Mouse (Mus musculus): ENCODE results near the gene Rbm15b. TPM values are rescaled to one million over a fixed set of nuclear protein-coding genes. Genes with fewer than 3 reads are reported as not detected.

The Rbm15b gene
- polyA plus RNA-seq, 1 experiment: 8.9 TPM

GRCm38 (mm10) chr9:106884996-106885900 is 2.0 kb downstream of the Rbm15b start:
- DNase-seq (ENCODE audit: low read depth in 1 of 2, low spot score in 2 of 2): peak in 1 of 2 experiments; percentile 6
- Histone ChIP-seq H3K4me1 (ENCODE audit: control insufficient read depth, insufficient read depth, insufficient read length) (peaks cover 14% of the 10 kb centered on the region), H3K36me3 (ENCODE audit: control insufficient read depth, insufficient read depth, low read length) (peaks cover 32% of the 10 kb centered on the region)

GRCm38 (mm10) chr9:106884306-106884705 is 2.9 kb downstream of the Rbm15b start:
- Histone ChIP-seq H3K27me3 (ENCODE audit: control insufficient read depth, insufficient read depth, low read length) (no peaks in the 10 kb centered on the region), H3K4me1 (ENCODE audit: control insufficient read depth, insufficient read depth, insufficient read length) (peaks cover 14% of the 10 kb centered on the region), H3K4me3 (ENCODE audit: extremely low read depth, insufficient read depth, insufficient read length) (no peak overlapping the region), H3K36me3 (ENCODE audit: control insufficient read depth, insufficient read depth, low read length) (peaks cover 29% of the 10 kb centered on the region), H3K27ac (ENCODE audit: insufficient read depth, low read length) (no peak overlapping the region)
- 78% methylated on average over 16 of the region's 16 CpGs for WGBS
- no peak for TF ChIP-seq CTCF (IDR thresholded peaks at IDR 0.05; ENCODE audit: extremely low read depth, insufficient read depth, insufficient read length, insufficient replicate concordance)
- TF ChIP-seq POLR2A (IDR thresholded peaks at IDR 0.05; ENCODE audit: low read depth, low read length): no peak
- DNase-seq (ENCODE audit: low read depth in 1 of 2, low spot score in 2 of 2): no peak

More at GRCm38 (mm10) chr9:106884996-106885900, 2.0 kb downstream of the Rbm15b start:
- WGBS: 83% methylated on average over 44 of the region's 44 CpGs
- Histone ChIP-seq H3K4me3 (ENCODE audit: extremely low read depth, insufficient read depth, insufficient read length) (peak overlapping the region; percentile 86; the same call in 1 of the 2 replicates), H3K27ac (ENCODE audit: insufficient read depth, low read length) (no peak overlapping the region), H3K27me3 (ENCODE audit: control insufficient read depth, insufficient read depth, low read length) (no peaks in the 10 kb centered on the region)
- TF ChIP-seq CTCF (IDR thresholded peaks at IDR 0.05; ENCODE audit: extremely low read depth, insufficient read depth, insufficient read length, insufficient replicate concordance): no peak
- no peak for TF ChIP-seq POLR2A (IDR thresholded peaks at IDR 0.05; ENCODE audit: low read depth, low read length)

- DNase-seq (ENCODE audit: low read depth in 1 of 2, low spot score in 2 of 2): no peak
- no peaks in the 10 kb centered on the region for H3K27me3 ChIP-seq (ENCODE audit: control insufficient read depth, insufficient read depth, low read length)
- 91% methylated on average over 3 of the region's 3 CpGs for WGBS
- H3K27ac ChIP-seq (ENCODE audit: insufficient read depth, low read length): no peak overlapping the region
- TF ChIP-seq POLR2A (IDR thresholded peaks at IDR 0.05; ENCODE audit: low read depth, low read length) (no peak), CTCF (IDR thresholded peaks at IDR 0.05; ENCODE audit: extremely low read depth, insufficient read depth, insufficient read length, insufficient replicate concordance) (no peak)
- H3K36me3 ChIP-seq (ENCODE audit: control insufficient read depth, insufficient read depth, low read length): peaks cover 23% of the 10 kb centered on the region
- peaks cover 14% of the 10 kb centered on the region for H3K4me1 ChIP-seq (ENCODE audit: control insufficient read depth, insufficient read depth, insufficient read length)
- H3K4me3 ChIP-seq (ENCODE audit: extremely low read depth, insufficient read depth, insufficient read length): no peak overlapping the region
These were observed 4.1 kb downstream of the Rbm15b start for GRCm38 (mm10) chr9:106883085-106883484.

- TF ChIP-seq POLR2A (IDR thresholded peaks at IDR 0.05; ENCODE audit: low read depth, low read length): no peak
- TF ChIP-seq CTCF (IDR thresholded peaks at IDR 0.05; ENCODE audit: extremely low read depth, insufficient read depth, insufficient read length, insufficient replicate concordance): no peak
- Histone ChIP-seq H3K27me3 (ENCODE audit: control insufficient read depth, insufficient read depth, low read length) (no peaks in the 10 kb centered on the region), H3K27ac (ENCODE audit: insufficient read depth, low read length) (no peak overlapping the region), H3K4me1 (ENCODE audit: control insufficient read depth, insufficient read depth, insufficient read length) (peaks cover 10% of the 10 kb centered on the region), H3K36me3 (ENCODE audit: control insufficient read depth, insufficient read depth, low read length) (peaks cover 23% of the 10 kb centered on the region), H3K4me3 (ENCODE audit: extremely low read depth, insufficient read depth, insufficient read length) (no peak overlapping the region)
- no peak for DNase-seq (ENCODE audit: low read depth in 1 of 2, low spot score in 2 of 2)
- WGBS: 59% methylated on average over 4 of the region's 4 CpGs
These were observed 5.1 kb downstream of the Rbm15b start for GRCm38 (mm10) chr9:106882176-106882575.

GRCm38 (mm10) chr9:106881071-106881755 is 6.0 kb downstream of the Rbm15b start:
- H3K4me3 ChIP-seq (ENCODE audit: extremely low read depth, insufficient read depth, insufficient read length): no peak overlapping the region
- no peaks in the 10 kb centered on the region for H3K27me3 ChIP-seq (ENCODE audit: control insufficient read depth, insufficient read depth, low read length)
- peaks cover 10% of the 10 kb centered on the region for H3K4me1 ChIP-seq (ENCODE audit: control insufficient read depth, insufficient read depth, insufficient read length)
- 79% methylated on average over 4 of the region's 4 CpGs for WGBS
- DNase-seq (ENCODE audit: low read depth in 1 of 2, low spot score in 2 of 2): no peak
- peaks cover 23% of the 10 kb centered on the region for H3K36me3 ChIP-seq (ENCODE audit: control insufficient read depth, insufficient read depth, low read length)
- H3K27ac ChIP-seq (ENCODE audit: insufficient read depth, low read length): no peak overlapping the region
- TF ChIP-seq POLR2A (IDR thresholded peaks at IDR 0.05; ENCODE audit: low read depth, low read length): no peak
- TF ChIP-seq CTCF (IDR thresholded peaks at IDR 0.05; ENCODE audit: extremely low read depth, insufficient read depth, insufficient read length, insufficient replicate concordance): no peak

- peaks cover 22% of the 10 kb centered on the region for H3K36me3 ChIP-seq (ENCODE audit: control insufficient read depth, insufficient read depth, low read length)
- no peak overlapping the region for H3K27ac ChIP-seq (ENCODE audit: insufficient read depth, low read length)
- TF ChIP-seq CTCF (IDR thresholded peaks at IDR 0.05; ENCODE audit: extremely low read depth, insufficient read depth, insufficient read length, insufficient replicate concordance) (no peak), POLR2A (IDR thresholded peaks at IDR 0.05; ENCODE audit: low read depth, low read length) (no peak)
- 84% methylated on average over 4 of the region's 4 CpGs for WGBS
- no peak overlapping the region for H3K4me3 ChIP-seq (ENCODE audit: extremely low read depth, insufficient read depth, insufficient read length)
- DNase-seq (ENCODE audit: low read depth in 1 of 2, low spot score in 2 of 2): no peak
- peaks cover 3% of the 10 kb centered on the region for H3K4me1 ChIP-seq (ENCODE audit: control insufficient read depth, insufficient read depth, insufficient read length)
- no peaks in the 10 kb centered on the region for H3K27me3 ChIP-seq (ENCODE audit: control insufficient read depth, insufficient read depth, low read length)
These were observed 7.8 kb downstream of the Rbm15b start for GRCm38 (mm10) chr9:106879471-106879870.
